Mouse (Mus musculus) lung, postnatal 0 days (tissue): ENCODE results near the gene Hsd17b1.

Experiments
- CTCF ChIP-seq: IDR thresholded peaks from 2 replicates; pipeline ENCODE4 v1.5.1; 2016; ENCODE audit warnings: antibody characterized with exemption, mild to moderate bottlenecking
- EP300 ChIP-seq: IDR thresholded peaks from 2 replicates; pipeline ENCODE4 v1.6.1; 2016; ENCODE audit warnings: antibody characterized with exemption, mild to moderate bottlenecking, control low read depth

DNA sequence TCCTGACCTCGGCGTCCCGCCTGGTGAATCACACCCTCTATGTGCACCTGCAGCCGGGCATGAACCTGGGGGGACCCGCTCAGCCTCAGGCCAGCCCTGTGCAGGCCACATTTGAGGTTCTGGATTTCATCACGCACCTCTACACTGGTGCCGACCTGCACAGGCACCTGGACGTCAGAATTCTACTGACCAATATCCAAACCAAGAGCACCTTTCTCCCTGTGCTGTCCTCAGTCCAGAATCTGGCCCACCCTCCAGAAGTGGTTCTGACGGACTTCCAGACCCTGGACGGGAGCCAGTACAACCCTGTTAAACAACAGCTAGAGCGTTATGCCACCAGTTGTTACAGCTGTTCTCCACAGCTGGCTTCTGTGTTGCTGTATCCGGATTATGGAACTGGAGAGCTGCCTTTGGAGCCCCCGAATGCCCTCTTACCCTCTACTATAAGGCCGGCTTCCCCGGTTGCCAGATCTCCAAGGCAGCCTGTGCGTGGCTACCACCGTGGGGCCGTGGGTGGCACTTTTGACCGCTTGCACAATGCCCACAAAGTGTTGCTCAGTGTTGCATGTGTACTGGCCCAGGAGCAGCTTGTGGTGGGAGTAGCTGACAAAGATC, 5.0 kb downstream of the Hsd17b1 start:
- no peak; the same call in 1 of the 2 replicates for TF ChIP-seq CTCF
- no peak for TF ChIP-seq EP300
